Mouse (Mus musculus) forebrain, embryonic 13.5 days (tissue): ENCODE measurements around the gene Cga. TPM values are rescaled to one million over a fixed set of nuclear protein-coding genes. Genes with fewer than 3 reads are reported as not detected.
"Not testable (repeated sequence)": the region's sequence is repeated elsewhere in the genome, so short reads cannot be mapped to it uniquely, and the experiment has no call there.

ENCODE experiments used
- ATAC-seq: fragments of 200-750 bp; cut with Nextera tagmentation; 2 replicates; pipeline ENCODE4 v1.8.0; 2017
- H3K27ac ChIP-seq: fragments of 300-500 bp; sonication (generic); 2 replicates; pipeline ENCODE4 v1.5.1; 2015; ENCODE audit warnings: inconsistent platforms, mild to moderate bottlenecking, moderate library complexity
- H3K27me3 ChIP-seq: fragments of 300-500 bp; sonication (generic); 2 replicates; pipeline ENCODE4 v1.6.1; 2015; ENCODE audit warnings: mild to moderate bottlenecking, inconsistent platforms
- H3K36me3 ChIP-seq: fragments of 300-500 bp; sonication (generic); 2 replicates; pipeline ENCODE4 v1.6.1; 2015; ENCODE audit warnings: mild to moderate bottlenecking, inconsistent platforms; ENCODE audit not compliant: poor library complexity, severe bottlenecking
- H3K4me1 ChIP-seq: fragments of 300-500 bp; sonication (generic); 2 replicates; pipeline ENCODE4 v1.6.1; 2015; ENCODE audit warnings: inconsistent platforms
- H3K4me2 ChIP-seq: fragments of 300-500 bp; sonication (generic); 2 replicates; pipeline ENCODE4 v1.6.1; 2015; ENCODE audit warnings: inconsistent platforms, mild to moderate bottlenecking, moderate library complexity
- H3K4me3 ChIP-seq: fragments of 300-500 bp; sonication (generic); 2 replicates; pipeline ENCODE4 v1.5.1; 2015; ENCODE audit warnings: mild to moderate bottlenecking, inconsistent platforms
- H3K9ac ChIP-seq: fragments of 300-500 bp; sonication (generic); 2 replicates; pipeline ENCODE4 v1.6.1; 2015; ENCODE audit warnings: mild to moderate bottlenecking, inconsistent platforms
- H3K9me3 ChIP-seq: fragments of 300-500 bp; sonication (generic); replicated peaks from 2 replicates; pipeline ENCODE4 v1.6.1; 2016; ENCODE audit warnings: inconsistent platforms
- WGBS: fragments of 180-500 bp; shearing (Covaris S2); methylation state at CpG from one replicate; pipeline ENCODE4 v1.1.7; 2015; 5-methylcytosine and 5-hydroxymethylcytosine counted together
- polyA plus RNA-seq: library from polyadenylated mRNA; unstranded; fragments of >200 nt; fragmentation: Nextera tagmentation; extraction: Ambion mirVana; gene quantifications from 2 replicates; pipeline ENCODE4 v1.2.1, GENCODE M21; 2015

Gene Cga
- polyA plus RNA-seq, 1 experiment from 2014 or later: not detected

GRCm38 (mm10) chr4:34899322-34899721 is 5.7 kb downstream of the Cga start:
- peaks cover 4% of the 10 kb centered on the region; the same call in 1 of the 2 replicates for H3K4me1 ChIP-seq
- ATAC-seq: no peak
- no peak overlapping the region for H3K4me3 ChIP-seq
- 92% methylated on average over 1 of the region's 1 CpGs for WGBS
- H3K4me2 ChIP-seq: no peak overlapping the region
- no peak overlapping the region for H3K9ac ChIP-seq
- no peaks in the 10 kb centered on the region for H3K36me3 ChIP-seq
- H3K27me3 ChIP-seq: no peaks in the 10 kb centered on the region
- H3K27ac ChIP-seq: no peak overlapping the region
- H3K9me3 ChIP-seq: no peaks in the 10 kb centered on the region

- H3K4me2 ChIP-seq: no peak overlapping the region
- H3K27ac ChIP-seq: no peak overlapping the region
- H3K4me3 ChIP-seq: no peak overlapping the region
- no peak; the same call in 1 of the 2 replicates for ATAC-seq
- H3K4me1 ChIP-seq: peaks cover 4% of the 10 kb centered on the region; the same call in 1 of the 2 replicates
- H3K9me3 ChIP-seq: no peaks in the 10 kb centered on the region
- no peak overlapping the region for H3K9ac ChIP-seq
- 52% methylated on average over 9 of the region's 9 CpGs for WGBS
- no peaks in the 10 kb centered on the region for H3K36me3 ChIP-seq
- H3K27me3 ChIP-seq: no peaks in the 10 kb centered on the region
Measured at GRCm38 (mm10) chr4:34900155-34900554, 6.6 kb downstream of the Cga start.

- Histone ChIP-seq H3K4me1 (peaks cover 4% of the 10 kb centered on the region; the same call in 1 of the 2 replicates), H3K4me2 (no peak overlapping the region), H3K9ac (no peak overlapping the region), H3K4me3 (no peak overlapping the region), H3K9me3 (no peaks in the 10 kb centered on the region), H3K36me3 (no peaks in the 10 kb centered on the region), H3K27me3 (no peaks in the 10 kb centered on the region), H3K27ac (no peak overlapping the region)
- 82% methylated on average over 4 of the region's 4 CpGs for WGBS
- no peak for ATAC-seq
Measured at GRCm38 (mm10) chr4:34901166-34901565, 7.6 kb downstream of the Cga start.

GRCm38 (mm10) chr4:34901582-34901981 is 8.0 kb downstream of the Cga start:
- WGBS: 83% methylated on average over 3 of the region's 3 CpGs
- not testable (repeated sequence) for H3K4me2 ChIP-seq, ATAC-seq, H3K4me1 ChIP-seq, H3K9ac ChIP-seq, H3K27ac ChIP-seq, H3K36me3 ChIP-seq, H3K4me3 ChIP-seq, H3K9me3 ChIP-seq, H3K27me3 ChIP-seq

- no peak overlapping the region for H3K4me2 ChIP-seq
- no peak overlapping the region for H3K9ac ChIP-seq
- no peak overlapping the region for H3K4me3 ChIP-seq
- H3K9me3 ChIP-seq: no peaks in the 10 kb centered on the region
- no peaks in the 10 kb centered on the region for H3K4me1 ChIP-seq
- H3K27ac ChIP-seq: no peak overlapping the region
- no peaks in the 10 kb centered on the region for H3K36me3 ChIP-seq
- WGBS: 63% methylated on average over 5 of the region's 5 CpGs
- ATAC-seq: no peak
- no peaks in the 10 kb centered on the region for H3K27me3 ChIP-seq
Measured at GRCm38 (mm10) chr4:34905396-34905795, 11.8 kb downstream of the Cga start.

- no peak for ATAC-seq
- no peaks in the 10 kb centered on the region for H3K9me3 ChIP-seq
- H3K4me3 ChIP-seq: no peak overlapping the region
- no peaks in the 10 kb centered on the region for H3K36me3 ChIP-seq
- H3K27ac ChIP-seq: no peak overlapping the region
- WGBS: 79% methylated on average over 4 of the region's 4 CpGs
- no peaks in the 10 kb centered on the region for H3K27me3 ChIP-seq
- no peak overlapping the region for H3K9ac ChIP-seq
- H3K4me2 ChIP-seq: no peak overlapping the region
- H3K4me1 ChIP-seq: no peaks in the 10 kb centered on the region
Measured at GRCm38 (mm10) chr4:34906151-34906550, 12.6 kb downstream of the Cga start.

GRCm38 (mm10) chr4:34907026-34907425 is 13.4 kb downstream of the Cga start:
- WGBS: 41% methylated on average over 14 of the region's 14 CpGs
- Histone ChIP-seq H3K4me1 (no peaks in the 10 kb centered on the region), H3K9ac (no peak overlapping the region), H3K27me3 (no peaks in the 10 kb centered on the region), H3K4me2 (no peak overlapping the region), H3K4me3 (no peak overlapping the region), H3K27ac (no peak overlapping the region), H3K9me3 (no peaks in the 10 kb centered on the region), H3K36me3 (no peaks in the 10 kb centered on the region)
- no peak for ATAC-seq

- H3K27ac ChIP-seq: no peak overlapping the region
- 93% methylated on average over 7 of the region's 7 CpGs for WGBS
- no peaks in the 10 kb centered on the region for H3K36me3 ChIP-seq
- H3K9me3 ChIP-seq: no peaks in the 10 kb centered on the region
- H3K4me2 ChIP-seq: no peak overlapping the region
- H3K4me1 ChIP-seq: no peaks in the 10 kb centered on the region
- H3K9ac ChIP-seq: no peak overlapping the region
- H3K4me3 ChIP-seq: no peak overlapping the region
- no peak for ATAC-seq
- no peaks in the 10 kb centered on the region for H3K27me3 ChIP-seq
Measured at GRCm38 (mm10) chr4:34908127-34908526, 14.5 kb downstream of the Cga start.

GRCm38 (mm10) chr4:34911401-34911800 is 17.8 kb downstream of the Cga start:
- no peak for ATAC-seq
- Histone ChIP-seq H3K4me3 (no peak overlapping the region), H3K4me1 (no peaks in the 10 kb centered on the region), H3K27ac (no peak overlapping the region), H3K9ac (no peak overlapping the region), H3K36me3 (no peaks in the 10 kb centered on the region), H3K4me2 (no peak overlapping the region), H3K9me3 (no peaks in the 10 kb centered on the region), H3K27me3 (no peaks in the 10 kb centered on the region)
- 79% methylated on average over 3 of the region's 3 CpGs for WGBS

- H3K9ac ChIP-seq: no peak overlapping the region
- no peaks in the 10 kb centered on the region for H3K27me3 ChIP-seq
- 89% methylated on average over 3 of the region's 3 CpGs for WGBS
- H3K36me3 ChIP-seq: no peaks in the 10 kb centered on the region
- peaks cover under 1% of the 10 kb centered on the region; the same call in 1 of the 2 replicates for H3K4me1 ChIP-seq
- no peak overlapping the region for H3K4me3 ChIP-seq
- ATAC-seq: no peak
- no peak overlapping the region for H3K4me2 ChIP-seq
- H3K27ac ChIP-seq: no peak overlapping the region
- no peaks in the 10 kb centered on the region for H3K9me3 ChIP-seq
Measured at GRCm38 (mm10) chr4:34912171-34912570, 18.6 kb downstream of the Cga start.

- H3K4me3 ChIP-seq: no peak overlapping the region
- H3K27ac ChIP-seq: no peak overlapping the region
- H3K9me3 ChIP-seq: no peaks in the 10 kb centered on the region
- H3K36me3 ChIP-seq: no peaks in the 10 kb centered on the region
- no peak overlapping the region for H3K4me2 ChIP-seq
- H3K4me1 ChIP-seq: peaks cover 8% of the 10 kb centered on the region
- no peak overlapping the region for H3K9ac ChIP-seq
- WGBS: 25% methylated on average over 7 of the region's 7 CpGs
- peak; percentile 69; the same call in 1 of the 2 replicates for ATAC-seq
- H3K27me3 ChIP-seq: no peaks in the 10 kb centered on the region
Measured at GRCm38 (mm10) chr4:34917400-34917799, 23.8 kb downstream of the Cga start.

GRCm38 (mm10) chr4:34922177-34922870 is 28.7 kb downstream of the Cga start:
- 0 out of 2 replicates have a peak, but pooled peaks have one; percentile 61 for ATAC-seq
- Histone ChIP-seq H3K4me3 (no peak overlapping the region), H3K36me3 (no peaks in the 10 kb centered on the region), H3K4me1 (peaks cover 5% of the 10 kb centered on the region), H3K4me2 (no peak overlapping the region), H3K9ac (no peak overlapping the region), H3K9me3 (no peaks in the 10 kb centered on the region), H3K27ac (no peak overlapping the region), H3K27me3 (no peaks in the 10 kb centered on the region)
- WGBS: 71% methylated on average over 6 of the region's 6 CpGs

GRCm38 (mm10) chr4:34928386-34928785 is 34.8 kb downstream of the Cga start:
- not testable (repeated sequence) for H3K36me3 ChIP-seq, H3K4me3 ChIP-seq, H3K9ac ChIP-seq, H3K27me3 ChIP-seq, H3K4me2 ChIP-seq, H3K27ac ChIP-seq, H3K4me1 ChIP-seq, H3K9me3 ChIP-seq, ATAC-seq
- WGBS: 87% methylated on average over 7 of the region's 7 CpGs
